In genomic region chr2:38718676-38719075, GRCm38 (mm10) we compare ENCODE assay signal across 20 mouse cellular contexts. TPM values are rescaled to one million over a fixed set of nuclear protein-coding genes. Genes with fewer than 3 reads are reported as not detected.
A peak's percentile ranks its signal among the peaks of the same experiment; 100 is the strongest.
DNase-seq lines count a peak whose midpoint lies in the region; ATAC-seq lines count a peak whose summit lies in the region.
"Had no signal": no experiment of that assay in that cellular context is flagged by ENCODE, and none has a peak within 500 bp of the region (broad histone marks: within the 10 kb centered on the region; RNA-seq: fewer than 3 reads in every experiment).

No protein-coding gene starts in this region.

- peaks cover 27% of the 10 kb centered on the region for H3K4me1 ChIP-seq in heart, embryonic 12.5 days (replicated peaks)
- H3K4me1 ChIP-seq in liver, embryonic 12.5 days: peaks cover 23% of the 10 kb centered on the region
- peaks cover 7% of the 10 kb centered on the region for H3K4me1 ChIP-seq in midbrain, embryonic 13.5 days (replicated peaks)
- H3K4me1 ChIP-seq: hindbrain, embryonic 15.5 days; neural tube, embryonic 13.5 days; stomach, embryonic 15.5 days had no signal

- no peak overlapping the region for H3K4me3 ChIP-seq in heart, embryonic 12.5 days
- no peak overlapping the region for H3K4me3 ChIP-seq in liver, embryonic 12.5 days
- H3K4me3 ChIP-seq in midbrain, embryonic 13.5 days (replicated peaks): no peak overlapping the region
- H3K4me3 ChIP-seq: embryonic facial prominence, embryonic 13.5 days; heart, embryonic 15.5 days; hindbrain, embryonic 15.5 days; neural tube, embryonic 13.5 days; stomach, embryonic 15.5 days had no signal

- peaks cover 26% of the 10 kb centered on the region for H3K27me3 ChIP-seq in heart, embryonic 12.5 days (replicated peaks)
- H3K27me3 ChIP-seq in liver, embryonic 12.5 days (replicated peaks): peaks cover 16% of the 10 kb centered on the region
- H3K27me3 ChIP-seq in midbrain, embryonic 13.5 days: peaks cover 28% of the 10 kb centered on the region

- no peak overlapping the region for H3K4me2 ChIP-seq in heart, embryonic 12.5 days
- peak overlapping the region; percentile 35 for H3K4me2 ChIP-seq in liver, embryonic 12.5 days
- no peak overlapping the region for H3K4me2 ChIP-seq in midbrain, embryonic 13.5 days (replicated peaks)
- H3K4me2 ChIP-seq: embryonic facial prominence, embryonic 13.5 days; heart, embryonic 15.5 days; hindbrain, embryonic 15.5 days; neural tube, embryonic 13.5 days; stomach, embryonic 15.5 days had no signal

- H3K9me3 ChIP-seq in heart, embryonic 12.5 days (replicated peaks): no peaks in the 10 kb centered on the region
- H3K9me3 ChIP-seq in liver, embryonic 12.5 days (replicated peaks): no peaks in the 10 kb centered on the region
- H3K9me3 ChIP-seq in midbrain, embryonic 13.5 days: no peaks in the 10 kb centered on the region
- H3K9me3 ChIP-seq: embryonic facial prominence, embryonic 13.5 days; heart, embryonic 15.5 days; hindbrain, embryonic 15.5 days; neural tube, embryonic 13.5 days; stomach, embryonic 15.5 days had no signal

- no peak for DNase-seq in heart, adult 18-20 months
- DNase-seq in urinary bladder, adult 2 months (ENCODE audit: low spot score): peak; percentile 11
- DNase-seq in urinary bladder, postnatal 36 days (ENCODE audit: low spot score in 2 of 2): no peak
- no peak for DNase-seq in B cell, adult 2 months
- no peak for DNase-seq in thymus, postnatal 14 days
- DNase-seq: cerebellum, adult 18-20 months; gastrocnemius, postnatal 14 days; kidney, adult 8-10 months; kidney, postnatal 4 days; thymus, postnatal 4 days had no signal

- H3K36me3 ChIP-seq in heart, embryonic 12.5 days: no peaks in the 10 kb centered on the region
- no peaks in the 10 kb centered on the region for H3K36me3 ChIP-seq in liver, embryonic 12.5 days
- H3K36me3 ChIP-seq in midbrain, embryonic 13.5 days: no peaks in the 10 kb centered on the region
- H3K36me3 ChIP-seq: embryonic facial prominence, embryonic 13.5 days; heart, embryonic 15.5 days; hindbrain, embryonic 15.5 days; neural tube, embryonic 13.5 days; stomach, embryonic 15.5 days had no signal

- H3K9ac ChIP-seq in heart, embryonic 12.5 days: no peak overlapping the region
- no peak overlapping the region for H3K9ac ChIP-seq in liver, embryonic 12.5 days
- no peak overlapping the region for H3K9ac ChIP-seq in midbrain, embryonic 13.5 days (replicated peaks)
- H3K9ac ChIP-seq: embryonic facial prominence, embryonic 13.5 days; heart, embryonic 15.5 days; hindbrain, embryonic 15.5 days; neural tube, embryonic 13.5 days; stomach, embryonic 15.5 days had no signal

- H3K27ac ChIP-seq in heart, embryonic 12.5 days (ENCODE audit: poor library complexity, severe bottlenecking): no peak overlapping the region
- no peak overlapping the region for H3K27ac ChIP-seq in liver, embryonic 12.5 days
- no peak overlapping the region for H3K27ac ChIP-seq in midbrain, embryonic 13.5 days
- H3K27ac ChIP-seq: embryonic facial prominence, embryonic 13.5 days; heart, embryonic 15.5 days; hindbrain, embryonic 15.5 days; neural tube, embryonic 13.5 days; stomach, embryonic 15.5 days had no signal

- WGBS in heart, embryonic 12.5 days: 39% methylated on average over 8 of the region's 8 CpGs
- 18% methylated on average over 8 of the region's 8 CpGs for WGBS in liver, embryonic 12.5 days (ENCODE audit: insufficient replicate concordance)
- WGBS in midbrain, embryonic 13.5 days: 75% methylated on average over 8 of the region's 8 CpGs

- ATAC-seq in heart, embryonic 12.5 days (ENCODE audit: insufficient number of reproducible peaks, low FRiP score): peak; percentile 51; the same call in 1 of the 2 replicates
- peak; percentile 76 for ATAC-seq in liver, embryonic 12.5 days
- no peak for ATAC-seq in midbrain, embryonic 13.5 days

RNA-seq across cellular contexts. Expression of gene Nr5a1, which starts 4.3 kb away (rescaled TPM):
- not detected in 2 replicates for polyA plus RNA-seq in heart, embryonic 12.5 days (2016; fragmentation: Nextera tagmentation; extraction: Ambion mirVana)
- not detected for total RNA-seq in heart, adult 18-20 months (2021)
- not detected in 2 replicates for polyA plus RNA-seq in urinary bladder, adult 2 months (2012; rRNA removed)
- polyA plus RNA-seq in liver, embryonic 12.5 days (2016; fragmentation: Nextera tagmentation; extraction: Ambion mirVana): 0.04 TPM in 1 of 2 replicates, not detected in the other
- 0.77 and 1.3 TPM in 2 replicates for polyA plus RNA-seq in midbrain, embryonic 13.5 days (2015; fragmentation: Nextera tagmentation; extraction: Ambion mirVana)
- total RNA-seq: gastrocnemius, postnatal 14 days; layer of hippocampus, postnatal 14 days; left cerebral cortex, postnatal 25 days had no signal
- polyA plus RNA-seq: heart, embryonic 15.5 days; hindbrain, embryonic 15.5 days had no signal
